In the genomic region with DNA sequence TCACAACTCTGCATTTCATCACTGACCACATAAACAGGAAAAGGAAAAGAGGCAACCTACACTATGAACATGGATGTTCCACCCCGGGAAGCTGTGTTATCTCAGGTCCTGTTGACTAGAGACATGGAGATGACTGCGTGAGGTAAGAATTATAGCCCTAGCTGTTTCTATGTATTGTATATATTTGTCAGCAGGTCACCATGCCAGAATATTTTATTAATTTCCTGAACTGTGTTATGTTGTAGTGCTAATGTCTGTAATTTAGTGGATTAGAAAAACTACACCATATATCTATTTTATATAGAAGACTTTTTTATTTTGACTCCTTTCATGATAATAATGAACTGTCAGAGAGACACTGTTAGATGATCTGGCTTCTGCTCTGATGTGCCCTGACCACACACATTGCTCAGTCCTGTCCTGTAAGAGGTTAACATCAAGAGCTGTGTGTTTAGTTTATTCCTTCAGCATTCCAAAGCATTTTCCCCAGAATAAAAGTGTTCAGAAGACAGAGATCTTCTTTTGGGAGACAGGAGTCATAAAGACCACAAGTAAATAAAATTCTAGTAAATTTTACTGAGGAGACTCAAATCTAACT, we compare ENCODE assay signal across 13 mouse cellular contexts.
DNase-seq lines count a peak whose midpoint lies in the region; ATAC-seq and TF ChIP-seq lines count a peak whose summit lies in the region.
"Had no signal": no experiment of that assay in that cellular context is flagged by ENCODE, and none has a peak within 500 bp of the region (broad histone marks: within the 10 kb centered on the region; RNA-seq: fewer than 3 reads in every experiment).

No protein-coding gene starts in this region.

- no peaks in the 10 kb centered on the region for H3K36me3 ChIP-seq in heart, embryonic 15.5 days
- H3K36me3 ChIP-seq in kidney, embryonic 15.5 days, result no peaks in the 10 kb centered on the region
- H3K36me3 ChIP-seq in lung, embryonic 15.5 days, result no peaks in the 10 kb centered on the region
- no peaks in the 10 kb centered on the region for H3K36me3 ChIP-seq in stomach, postnatal 0 days (ENCODE audit: control insufficient read depth, insufficient read depth, low read length)
- H3K36me3 ChIP-seq: hindbrain, embryonic 12.5 days; limb, embryonic 12.5 days; midbrain, embryonic 10.5 days had no signal

- WGBS in heart, embryonic 15.5 days, result 48% methylated on average over 2 of the region's 2 CpGs
- WGBS in kidney, embryonic 15.5 days, result 53% methylated on average over 2 of the region's 2 CpGs
- WGBS in lung, embryonic 15.5 days, result 22% methylated on average over 2 of the region's 2 CpGs
- 58% methylated on average over 2 of the region's 2 CpGs for WGBS in stomach, postnatal 0 days

- DNase-seq in heart, adult 18-20 months, result no peak
- DNase-seq in kidney, adult 8-10 months, result no peak
- DNase-seq in lung, postnatal 25 days (ENCODE audit: low spot score), result no peak
- DNase-seq in stomach, postnatal 0 days (ENCODE audit: low spot score), result no peak
- no peak for DNase-seq in thymus, postnatal 10 days (ENCODE audit: low spot score in 2 of 2)
- DNase-seq: thymus, adult 18-20 months had no signal

- 0 out of 2 replicates have a peak, but pooled peaks cover 5% of the 10 kb centered on the region for H3K4me1 ChIP-seq in heart, embryonic 15.5 days (replicated peaks)
- peaks cover 8% of the 10 kb centered on the region; the same call in 1 of the 2 replicates for H3K4me1 ChIP-seq in kidney, embryonic 15.5 days
- H3K4me1 ChIP-seq in lung, embryonic 15.5 days, result peaks cover 11% of the 10 kb centered on the region
- H3K4me1 ChIP-seq in stomach, postnatal 0 days (replicated peaks; ENCODE audit: control insufficient read depth, insufficient read depth), result no peaks in the 10 kb centered on the region
- H3K4me1 ChIP-seq: hindbrain, embryonic 12.5 days; midbrain, embryonic 10.5 days had no signal

- H3K27ac ChIP-seq in heart, embryonic 15.5 days, result no peak overlapping the region
- H3K27ac ChIP-seq in kidney, embryonic 15.5 days, result peak overlapping the region; percentile 59
- H3K27ac ChIP-seq in lung, embryonic 15.5 days, result no peak overlapping the region
- no peak overlapping the region for H3K27ac ChIP-seq in stomach, postnatal 0 days (replicated peaks)
- H3K27ac ChIP-seq: gastrocnemius, adult 2 months; hindbrain, embryonic 12.5 days; limb, embryonic 12.5 days; midbrain, embryonic 10.5 days had no signal

- H3K4me3 ChIP-seq in heart, embryonic 15.5 days, result 0 out of 2 replicates have a peak overlapping the region, but pooled peaks have one; percentile 6
- H3K4me3 ChIP-seq in kidney, embryonic 15.5 days (replicated peaks), result no peak overlapping the region
- no peak overlapping the region for H3K4me3 ChIP-seq in lung, embryonic 15.5 days
- no peak overlapping the region for H3K4me3 ChIP-seq in stomach, postnatal 0 days (ENCODE audit: low read depth, low read length)
- H3K4me3 ChIP-seq: hindbrain, embryonic 12.5 days; limb, embryonic 12.5 days; midbrain, embryonic 10.5 days had no signal

- TF ChIP-seq CTCF in stomach, postnatal 0 days (IDR thresholded peaks at IDR 0.05; ENCODE audit: low read depth), result no peak

- peak overlapping the region; percentile 6; the same call in 1 of the 2 replicates for H3K4me2 ChIP-seq in heart, embryonic 15.5 days
- H3K4me2 ChIP-seq in kidney, embryonic 15.5 days, result peak overlapping the region; percentile 43
- peak overlapping the region; percentile 41; the same call in 1 of the 2 replicates for H3K4me2 ChIP-seq in lung, embryonic 15.5 days
- 0 out of 2 replicates have a peak overlapping the region, but pooled peaks have one; percentile 26 for H3K4me2 ChIP-seq in stomach, postnatal 0 days (replicated peaks; ENCODE audit: low read depth)
- H3K4me2 ChIP-seq: hindbrain, embryonic 12.5 days; limb, embryonic 12.5 days had no signal

- no peaks in the 10 kb centered on the region for H3K27me3 ChIP-seq in heart, embryonic 15.5 days
- no peaks in the 10 kb centered on the region for H3K27me3 ChIP-seq in kidney, embryonic 15.5 days
- H3K27me3 ChIP-seq in lung, embryonic 15.5 days, result no peaks in the 10 kb centered on the region
- H3K27me3 ChIP-seq in stomach, postnatal 0 days (ENCODE audit: control insufficient read depth, insufficient read depth, low read length), result no peaks in the 10 kb centered on the region
- H3K27me3 ChIP-seq: hindbrain, embryonic 12.5 days; limb, embryonic 12.5 days had no signal

- no peak for ATAC-seq in heart, embryonic 15.5 days (replicated peaks; ENCODE audit: insufficient number of reproducible peaks, insufficient read depth, low FRiP score, low read depth)
- peak; percentile 83 for ATAC-seq in kidney, embryonic 15.5 days (replicated peaks; ENCODE audit: low FRiP score)
- ATAC-seq in lung, embryonic 15.5 days (ENCODE audit: borderline replicate concordance, extremely low read depth, low FRiP score, low TSS enrichment), result no peak; the same call in 1 of the 2 replicates
- no peak for ATAC-seq in stomach, postnatal 0 days (ENCODE audit: low FRiP score, low TSS enrichment)

- H3K9me3 ChIP-seq in heart, embryonic 15.5 days (replicated peaks), result no peaks in the 10 kb centered on the region
- no peaks in the 10 kb centered on the region for H3K9me3 ChIP-seq in kidney, embryonic 15.5 days (replicated peaks)
- H3K9me3 ChIP-seq in lung, embryonic 15.5 days, result no peaks in the 10 kb centered on the region
- H3K9me3 ChIP-seq in stomach, postnatal 0 days (ENCODE audit: control insufficient read depth, low read length), result no peaks in the 10 kb centered on the region
- H3K9me3 ChIP-seq: hindbrain, embryonic 12.5 days; limb, embryonic 12.5 days; midbrain, embryonic 10.5 days had no signal

- H3K9ac ChIP-seq in heart, embryonic 15.5 days, result no peak overlapping the region
- no peak overlapping the region for H3K9ac ChIP-seq in kidney, embryonic 15.5 days
- H3K9ac ChIP-seq in lung, embryonic 15.5 days, result no peak overlapping the region
- H3K9ac ChIP-seq in stomach, postnatal 0 days (ENCODE audit: low read length), result no peak overlapping the region
- H3K9ac ChIP-seq: hindbrain, embryonic 12.5 days; limb, embryonic 12.5 days had no signal

- TF ChIP-seq EP300 in stomach, postnatal 0 days (optimal IDR thresholded peaks at IDR 0.05), result no peak
